Mouse (Mus musculus) heart, embryonic 16.5 days (tissue): ENCODE data around the gene Capn8. TPM values are rescaled to one million over a fixed set of nuclear protein-coding genes. Genes with fewer than 3 reads are reported as not detected.
A peak's percentile ranks its signal among the peaks of the same experiment; 100 is the strongest.

ENCODE experiments used
- ATAC-seq: fragments of 200-750 bp; cut with Nextera tagmentation; replicated peaks from 2 replicates; pipeline ENCODE4 v1.8.0; 2017; ENCODE audit warnings: moderate number of reproducible peaks; ENCODE audit not compliant: insufficient read depth, low FRiP score; ENCODE audit errors: extremely low read depth
- H3K27ac ChIP-seq: fragments of 300-500 bp; sonication (generic); 2 replicates; pipeline ENCODE4 v1.5.1; 2014; ENCODE audit warnings: mild to moderate bottlenecking, low read length, control low read depth, moderate library complexity
- H3K27me3 ChIP-seq: fragments of 300-500 bp; sonication (generic); 2 replicates; pipeline ENCODE4 v1.6.1; 2014; ENCODE audit warnings: low read length, mixed read lengths; ENCODE audit not compliant: control insufficient read depth, insufficient read depth
- H3K36me3 ChIP-seq: fragments of 300-500 bp; sonication (generic); 2 replicates; pipeline ENCODE4 v1.6.1; 2014; ENCODE audit not compliant: control insufficient read depth, insufficient read depth
- H3K4me1 ChIP-seq: fragments of 300-500 bp; sonication (generic); 2 replicates; pipeline ENCODE4 v1.6.1; 2014; ENCODE audit warnings: low read length, mixed read lengths; ENCODE audit not compliant: control insufficient read depth, insufficient read depth
- H3K4me2 ChIP-seq: fragments of 300-500 bp; sonication (generic); 2 replicates; pipeline ENCODE4 v1.6.1; 2014; ENCODE audit warnings: low read depth, mild to moderate bottlenecking, control low read depth, low read length
- H3K4me3 ChIP-seq: fragments of 300-500 bp; sonication (generic); 2 replicates; pipeline ENCODE4 v1.5.1; 2014; ENCODE audit warnings: mild to moderate bottlenecking, control low read depth, low read length
- H3K9ac ChIP-seq: fragments of 300-500 bp; sonication (generic); 2 replicates; pipeline ENCODE4 v1.6.1; 2014; ENCODE audit warnings: low read length, control low read depth
- H3K9me3 ChIP-seq: fragments of 300-500 bp; sonication (generic); replicated peaks from 2 replicates; pipeline ENCODE4 v1.6.1; 2016; ENCODE audit warnings: low read length; ENCODE audit not compliant: control insufficient read depth
- WGBS: fragments of 180-500 bp; shearing (Covaris S2); extraction: QIAGEN DNeasy Blood & Tissue Kit; methylation state at CpG from one replicate; pipeline ENCODE4 v1.1.7; 2014; 5-methylcytosine and 5-hydroxymethylcytosine counted together
- polyA plus RNA-seq: library from polyadenylated mRNA; unstranded; fragments of >200 nt; fragmentation: Nextera tagmentation; extraction: Ambion mirVana; gene quantifications from 2 replicates; pipeline ENCODE4 v1.2.1, GENCODE M21; 2015

Gene Capn8
- polyA plus RNA-seq = not detected in 2 replicates

GRCm38 (mm10) chr1:182564408-182565120 lies at the start of gene Capn8:
Gene Capn8, plus strand, starts transcription at chr1:182565007.
- ATAC-seq = no peak
- no peaks in the 10 kb centered on the region for H3K27me3 ChIP-seq
- H3K4me3 ChIP-seq = no peak within 1 kb of the TSS
- no peak within 1 kb of the TSS for H3K27ac ChIP-seq
- H3K9ac ChIP-seq = no peak within 1 kb of the TSS
- H3K9me3 ChIP-seq = no peaks in the 10 kb centered on the region
- 81% methylated on average over 5 of the region's 5 CpGs for WGBS
- no peaks in the 10 kb centered on the region; the same call in 1 of the 2 replicates for H3K4me1 ChIP-seq
- no peak within 1 kb of the TSS for H3K4me2 ChIP-seq
- no peaks in the 10 kb centered on the region for H3K36me3 ChIP-seq

DNA sequence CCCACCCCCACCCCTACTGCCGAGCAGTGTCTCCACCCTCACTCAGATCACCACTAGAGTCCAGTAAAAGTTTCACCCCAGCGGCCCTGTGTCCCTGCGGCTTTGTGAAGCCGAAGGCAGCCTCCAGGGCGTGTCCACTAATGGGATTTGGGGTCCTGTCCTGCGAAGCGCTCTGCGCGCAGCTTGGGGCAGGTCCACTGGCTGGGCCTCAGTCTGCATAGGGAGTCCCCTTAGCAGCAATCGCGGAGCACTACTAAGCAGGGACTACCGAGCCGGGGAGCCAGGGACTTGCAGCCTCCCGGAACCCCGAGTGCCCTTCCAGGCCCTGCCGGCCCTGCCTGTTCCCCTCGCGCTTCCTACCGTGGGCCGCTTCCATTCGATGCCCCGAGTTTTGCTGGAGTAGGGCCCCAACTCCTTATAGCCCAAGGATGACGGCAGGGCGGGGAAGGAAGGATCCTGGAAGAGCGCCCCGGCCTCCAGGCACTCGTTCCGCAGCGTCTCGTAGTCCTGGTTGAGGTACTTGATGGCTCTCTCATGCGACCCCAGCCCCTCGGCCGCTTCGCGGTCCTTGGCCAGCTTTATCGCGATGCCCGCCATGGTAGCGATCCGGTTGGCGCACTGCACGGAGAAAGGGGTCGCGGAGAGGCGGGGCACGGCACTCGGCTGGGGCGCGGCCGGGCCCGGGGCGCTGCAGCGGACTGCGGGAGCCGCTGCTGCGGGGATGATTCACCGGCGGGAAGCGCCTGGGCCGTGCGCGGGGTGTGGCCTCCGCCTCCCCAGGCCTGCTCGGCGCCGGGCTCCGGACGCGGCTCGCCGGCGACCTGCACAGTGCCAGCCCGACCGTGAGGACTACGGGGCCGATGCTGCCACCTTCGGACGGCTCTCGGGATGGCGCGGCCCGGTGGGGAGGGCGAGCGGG lies 47.8 kb upstream of the Capn8 start, which contains the start of gene Capn2:
Gene Capn2, minus strand, starts transcription at position 851 of the 919 bp plus-strand sequence.
- Histone ChIP-seq H3K4me1 (peaks cover 43% of the 10 kb centered on the region), H3K36me3 (peaks cover 2% of the 10 kb centered on the region), H3K4me2 (peak within 1 kb of the TSS; percentile 80), H3K4me3 (peak within 1 kb of the TSS; percentile 83), H3K9ac (peak within 1 kb of the TSS; percentile 95), H3K27me3 (no peaks in the 10 kb centered on the region), H3K9me3 (no peaks in the 10 kb centered on the region), H3K27ac (peak within 1 kb of the TSS; percentile 90)
- WGBS = under 1% methylated on average over 84 of the region's 84 CpGs
- peak; percentile 85 for ATAC-seq

- no peaks in the 10 kb centered on the region for H3K9me3 ChIP-seq
- WGBS = 3% methylated on average over 10 of the region's 10 CpGs
These were observed 47.2 kb upstream of the Capn8 start for GRCm38 (mm10) chr1:182517677-182518011.

GRCm38 (mm10) chr1:182518143-182518680 lies 46.6 kb upstream of the Capn8 start:
- no peak overlapping the region for H3K4me3 ChIP-seq
- 77% methylated on average over 10 of the region's 10 CpGs for WGBS
- no peak overlapping the region for H3K27ac ChIP-seq
- no peaks in the 10 kb centered on the region for H3K36me3 ChIP-seq
- peaks cover 36% of the 10 kb centered on the region for H3K4me1 ChIP-seq
- H3K9ac ChIP-seq = no peak overlapping the region
- no peaks in the 10 kb centered on the region for H3K27me3 ChIP-seq
- H3K4me2 ChIP-seq = no peak overlapping the region
- ATAC-seq = no peak
- no peaks in the 10 kb centered on the region for H3K9me3 ChIP-seq

More at GRCm38 (mm10) chr1:182517677-182518011, 47.2 kb upstream of the Capn8 start:
- Histone ChIP-seq H3K4me3 (peak overlapping the region; percentile 83), H3K9ac (peak overlapping the region; percentile 95), H3K27ac (peak overlapping the region; percentile 90), H3K4me2 (peak overlapping the region; percentile 80), H3K36me3 (no peaks in the 10 kb centered on the region), H3K4me1 (peaks cover 41% of the 10 kb centered on the region), H3K27me3 (no peaks in the 10 kb centered on the region)
- ATAC-seq = no peak

- Histone ChIP-seq H3K27ac (peak overlapping the region; percentile 56; the same call in 1 of the 2 replicates), H3K4me1 (peaks cover 33% of the 10 kb centered on the region), H3K9ac (no peak overlapping the region), H3K4me3 (no peak overlapping the region), H3K27me3 (no peaks in the 10 kb centered on the region), H3K4me2 (no peak overlapping the region), H3K9me3 (no peaks in the 10 kb centered on the region), H3K36me3 (no peaks in the 10 kb centered on the region)
- 78% methylated on average over 6 of the region's 6 CpGs for WGBS
- no peak for ATAC-seq
These were observed 46.0 kb upstream of the Capn8 start for GRCm38 (mm10) chr1:182518811-182519210.

- peak overlapping the region; percentile 56 for H3K27ac ChIP-seq
- 47% methylated on average over 5 of the region's 5 CpGs for WGBS
- H3K9ac ChIP-seq = no peak overlapping the region
- no peak for ATAC-seq
- no peaks in the 10 kb centered on the region for H3K9me3 ChIP-seq
- H3K4me2 ChIP-seq = peak overlapping the region; percentile 11; the same call in 1 of the 2 replicates
- peaks cover 33% of the 10 kb centered on the region for H3K4me1 ChIP-seq
- no peak overlapping the region for H3K4me3 ChIP-seq
- H3K27me3 ChIP-seq = no peaks in the 10 kb centered on the region
- no peaks in the 10 kb centered on the region for H3K36me3 ChIP-seq
These were observed 45.5 kb upstream of the Capn8 start for GRCm38 (mm10) chr1:182519341-182519740.

GRCm38 (mm10) chr1:182520091-182520937 lies 44.5 kb upstream of the Capn8 start:
- Histone ChIP-seq H3K4me2 (peak overlapping the region; percentile 11), H3K36me3 (no peaks in the 10 kb centered on the region), H3K4me1 (peaks cover 32% of the 10 kb centered on the region), H3K9me3 (no peaks in the 10 kb centered on the region), H3K27me3 (no peaks in the 10 kb centered on the region), H3K4me3 (no peak overlapping the region), H3K9ac (no peak overlapping the region), H3K27ac (peak overlapping the region; percentile 56)
- WGBS = 20% methylated on average over 14 of the region's 14 CpGs
- ATAC-seq = peak; percentile 50

GRCm38 (mm10) chr1:182520938-182521500 lies 43.8 kb upstream of the Capn8 start:
- Histone ChIP-seq H3K27me3 (no peaks in the 10 kb centered on the region), H3K9ac (no peak overlapping the region), H3K27ac (peak overlapping the region; percentile 56), H3K4me1 (peaks cover 25% of the 10 kb centered on the region), H3K9me3 (no peaks in the 10 kb centered on the region), H3K4me2 (no peak overlapping the region), H3K4me3 (no peak overlapping the region), H3K36me3 (no peaks in the 10 kb centered on the region)
- ATAC-seq = no peak
- 54% methylated on average over 8 of the region's 8 CpGs for WGBS
